Mouse (Mus musculus) adrenal gland, adult 8-10 months (tissue): ENCODE measurements around the gene Ptms. TPM values are rescaled to one million over a fixed set of nuclear protein-coding genes. Genes with fewer than 3 reads are reported as not detected.

Experiments
- DNase-seq: peaks from one replicate; pipeline ENCODE4 v3.0.0; 2022
- total RNA-seq, 4 experiments: library from RNA; stranded (reverse); gene quantifications; 2 replicates each; pipeline ENCODE4 v1.2.4; 2022

Gene Ptms
- total RNA-seq, 4 experiments from 2014 or later = 741 to 843 (median 768) TPM

- no peak for DNase-seq
Observed at GRCm38 (mm10) chr6:124925941-124926340, 6.0 kb upstream of the Ptms start.

- no peak for DNase-seq
Observed at GRCm38 (mm10) chr6:124925173-124925793, 5.4 kb upstream of the Ptms start.

GRCm38 (mm10) chr6:124921539-124921938 lies 1.6 kb upstream of the Ptms start:
- no peak for DNase-seq

- DNase-seq = no peak
Observed at GRCm38 (mm10) chr6:124920318-124921085, 599 bp upstream of the Ptms start.

GRCm38 (mm10) chr6:124918890-124919627 lies 844 bp downstream of the Ptms start:
- no peak for DNase-seq

GRCm38 (mm10) chr6:124918331-124918690 lies 1.6 kb downstream of the Ptms start:
- no peak for DNase-seq

GRCm38 (mm10) chr6:124917518-124918330 lies 2.2 kb downstream of the Ptms start:
- DNase-seq = peak; percentile 96

- DNase-seq = peak; percentile 80
Observed at GRCm38 (mm10) chr6:124916695-124917517, 3.0 kb downstream of the Ptms start.

GRCm38 (mm10) chr6:124915942-124916694 lies 3.8 kb downstream of the Ptms start:
- no peak for DNase-seq

- DNase-seq = no peak
Observed at GRCm38 (mm10) chr6:124915160-124915941, 4.6 kb downstream of the Ptms start.

- no peak for DNase-seq
Observed at GRCm38 (mm10) chr6:124914511-124914910, 5.4 kb downstream of the Ptms start.

GRCm38 (mm10) chr6:124913721-124914285 lies 6.1 kb downstream of the Ptms start:
- DNase-seq = no peak

GRCm38 (mm10) chr6:124913214-124913613 lies 6.7 kb downstream of the Ptms start:
- DNase-seq = no peak

GRCm38 (mm10) chr6:124911533-124912218 lies 8.2 kb downstream of the Ptms start, which contains the start of gene Lag3:
TSS of gene Lag3 (minus strand) at chr6:124911705.
- no peak for DNase-seq

GRCm38 (mm10) chr6:124910032-124910431 lies 9.9 kb downstream of the Ptms start:
- no peak for DNase-seq

- DNase-seq = no peak
Observed at GRCm38 (mm10) chr6:124907767-124908166, 12.1 kb downstream of the Ptms start.

- DNase-seq = no peak
Observed at GRCm38 (mm10) chr6:124904991-124905860, 14.7 kb downstream of the Ptms start.
